In genomic region chr11:53874706-53875105, GRCm38 (mm10) we compare ENCODE assay signal across 10 mouse cellular contexts. TPM values are rescaled to one million over a fixed set of nuclear protein-coding genes. Genes with fewer than 3 reads are reported as not detected.
DNase-seq lines count a peak whose midpoint lies in the region; ATAC-seq and TF ChIP-seq lines count a peak whose summit lies in the region.
"Had no signal": no experiment of that assay in that cellular context is flagged by ENCODE, and none has a peak within 500 bp of the region (broad histone marks: within the 10 kb centered on the region; RNA-seq: fewer than 3 reads in every experiment).

No protein-coding gene starts in this region.

- no peak overlapping the region for H3K27ac ChIP-seq in gastrocnemius, adult 2 months
- no peak overlapping the region for H3K27ac ChIP-seq in lung, embryonic 14.5 days (ENCODE audit: low read depth)
- H3K27ac ChIP-seq in intestine, embryonic 14.5 days (ENCODE audit: low read depth) = no peak overlapping the region
- H3K27ac ChIP-seq: heart, embryonic 13.5 days; macrophage had no signal

- no peak for DNase-seq in gastrocnemius, adult 2 months
- no peak for DNase-seq in gastrocnemius, postnatal 10 days
- peak; percentile 23 for DNase-seq in lung, embryonic 14.5 days
- DNase-seq in lung, adult 18-20 months = no peak
- DNase-seq in intestine, embryonic 14.5 days (ENCODE audit: low spot score) = no peak
- peak; percentile 61 for DNase-seq in thymus, postnatal 4 days
- no peak for DNase-seq in frontal cortex, postnatal 10 days (ENCODE audit: low spot score in 2 of 2)
- no peak for DNase-seq in frontal cortex, adult 2 months (ENCODE audit: extremely low spot score in 1 of 2, low spot score in 1 of 2)

- intact Hi-C loops in gastrocnemius, adult 2 months (cut with DNase I) = no loop called here

- no peaks in the 10 kb centered on the region for H3K27me3 ChIP-seq in lung, embryonic 14.5 days (ENCODE audit: insufficient read depth, low read length)
- H3K27me3 ChIP-seq in intestine, embryonic 14.5 days (replicated peaks; ENCODE audit: control insufficient read depth, insufficient read depth, low read length) = no peaks in the 10 kb centered on the region
- H3K27me3 ChIP-seq: heart, embryonic 13.5 days had no signal

- no peak overlapping the region for H3K4me2 ChIP-seq in lung, embryonic 14.5 days
- H3K4me2 ChIP-seq in intestine, embryonic 14.5 days (ENCODE audit: low read length) = no peak overlapping the region
- H3K4me2 ChIP-seq: heart, embryonic 13.5 days had no signal

- no peaks in the 10 kb centered on the region for H3K9me3 ChIP-seq in lung, embryonic 14.5 days (ENCODE audit: low read depth, low read length)
- H3K9me3 ChIP-seq in intestine, embryonic 14.5 days (ENCODE audit: control insufficient read depth, low read length) = no peaks in the 10 kb centered on the region
- H3K9me3 ChIP-seq: heart, embryonic 13.5 days had no signal

- whole genome bisulfite sequencing in lung, embryonic 14.5 days = 67% methylated on average over 4 of the region's 4 CpGs
- WGBS in intestine, embryonic 14.5 days = 68% methylated on average over 4 of the region's 4 CpGs

- peak; percentile 60 for TF ChIP-seq CTCF in gastrocnemius, adult 2 months (IDR thresholded peaks at IDR 0.05)
- TF ChIP-seq CTCF in lung, embryonic 14.5 days (IDR thresholded peaks at IDR 0.05; ENCODE audit: low read depth) = peak; percentile 46

- H3K4me3 ChIP-seq in gastrocnemius, adult 2 months = no peak overlapping the region
- H3K4me3 ChIP-seq in lung, embryonic 14.5 days (ENCODE audit: low read depth, low read length) = no peak overlapping the region
- H3K4me3 ChIP-seq in intestine, embryonic 14.5 days (ENCODE audit: low read depth, low read length) = no peak overlapping the region
- H3K4me3 ChIP-seq: heart, embryonic 13.5 days had no signal

- peaks cover 7% of the 10 kb centered on the region; the same call in 1 of the 2 replicates for H3K36me3 ChIP-seq in lung, embryonic 14.5 days (ENCODE audit: insufficient read depth)
- H3K36me3 ChIP-seq in intestine, embryonic 14.5 days (ENCODE audit: control insufficient read depth, insufficient read depth, low read length) = peaks cover 6% of the 10 kb centered on the region; the same call in 1 of the 2 replicates

- ATAC-seq in lung, embryonic 14.5 days (ENCODE audit: insufficient read depth) = no peak
- 0 out of 2 replicates have a peak, but pooled peaks have one; percentile 43 for ATAC-seq in intestine, embryonic 14.5 days (replicated peaks; ENCODE audit: low FRiP score, low TSS enrichment, low read depth)

- H3K4me1 ChIP-seq in lung, embryonic 14.5 days (ENCODE audit: insufficient read depth) = no peaks in the 10 kb centered on the region
- H3K4me1 ChIP-seq in intestine, embryonic 14.5 days (replicated peaks; ENCODE audit: control insufficient read depth, insufficient read depth, low read length) = no peaks in the 10 kb centered on the region

- no peak overlapping the region for H3K9ac ChIP-seq in lung, embryonic 14.5 days
- H3K9ac ChIP-seq in intestine, embryonic 14.5 days (ENCODE audit: low read length) = no peak overlapping the region
- H3K9ac ChIP-seq: heart, embryonic 13.5 days had no signal

RNA-seq across cellular contexts. Expression of gene Gm12216, which starts 15.7 kb away (rescaled TPM):
- 1 to 10 TPM in 1 of 2 experiments, under 1 TPM in 1; 0.87 to 1.4 TPM for total RNA-seq in gastrocnemius, adult 2 months (2021)
- total RNA-seq in gastrocnemius, postnatal 10 days (2021) = 1 to 10 TPM; 3.5 to 4.0 TPM
- polyA plus RNA-seq in lung, embryonic 14.5 days (2014; fragmentation: Nextera tagmentation; extraction: Ambion mirVana) = 1.0 and 2.2 TPM in 2 replicates
- polyA plus RNA-seq in intestine, embryonic 14.5 days (2014; fragmentation: Nextera tagmentation; extraction: Ambion mirVana) = 1.4 and 1.9 TPM in 2 replicates
- polyA plus RNA-seq in frontal cortex, adult 2 months (2012; rRNA removed) = 3.0 and 3.2 TPM in 2 replicates

RNA-seq across cellular contexts. Expression of gene Slc22a5, which starts 16.8 kb away (rescaled TPM):
- 10 to 100 TPM in 1 of 2 experiments, 1 to 10 TPM in 1; 7.6 to 11.0 TPM for total RNA-seq in gastrocnemius, adult 2 months (2021)
- 10 to 100 TPM in 1 of 2 experiments, 1 to 10 TPM in 1; 7.4 to 10.7 TPM for total RNA-seq in gastrocnemius, postnatal 10 days (2021)
- polyA plus RNA-seq in lung, embryonic 14.5 days (2014; fragmentation: Nextera tagmentation; extraction: Ambion mirVana) = 7.6 and 8.9 TPM in 2 replicates
- 9.4 and 11.8 TPM in 2 replicates for polyA plus RNA-seq in intestine, embryonic 14.5 days (2014; fragmentation: Nextera tagmentation; extraction: Ambion mirVana)
- 15.2 and 15.8 TPM in 2 replicates for polyA plus RNA-seq in frontal cortex, adult 2 months (2012; rRNA removed)

Comparison
In these comparisons a context has a peak if more than half of its experiments do, and no peak if none do; other contexts are left out.
1. DNase-seq: peak in lung, embryonic 14.5 days (single experiment) and thymus, postnatal 4 days (single experiment); none in gastrocnemius, adult 2 months (single experiment), gastrocnemius, postnatal 10 days (single experiment), lung, adult 18-20 months (0 of 2), intestine, embryonic 14.5 days (single experiment), frontal cortex, postnatal 10 days (0 of 2) and frontal cortex, adult 2 months (0 of 2).